Mouse (Mus musculus) kidney, embryonic 16.5 days (tissue): ENCODE results near the gene Olfr45. TPM values are rescaled to one million over a fixed set of nuclear protein-coding genes. Genes with fewer than 3 reads are reported as not detected.

Source experiments
- ATAC-seq: fragments of 200-750 bp; cut with Nextera tagmentation; 2 replicates; pipeline ENCODE4 v1.8.0; 2017; ENCODE audit warnings: moderate TSS enrichment; ENCODE audit not compliant: low FRiP score, low TSS enrichment
- H3K27ac ChIP-seq: fragments of 300-500 bp; sonication (generic); 2 replicates; pipeline ENCODE4 v1.5.1; 2014; ENCODE audit warnings: low read length
- H3K27me3 ChIP-seq: fragments of 300-500 bp; sonication (generic); 2 replicates; pipeline ENCODE4 v1.6.1; 2014; ENCODE audit warnings: low read length, control low read depth, mixed read lengths; ENCODE audit not compliant: insufficient read depth
- H3K36me3 ChIP-seq: fragments of 300-500 bp; sonication (generic); 2 replicates; pipeline ENCODE4 v1.6.1; 2014; ENCODE audit warnings: low read length, control low read depth, mixed read lengths; ENCODE audit not compliant: insufficient read depth
- H3K4me1 ChIP-seq: fragments of 300-500 bp; sonication (generic); 2 replicates; pipeline ENCODE4 v1.6.1; 2014; ENCODE audit warnings: low read length, control low read depth, mixed read lengths; ENCODE audit not compliant: insufficient read depth
- H3K4me2 ChIP-seq: fragments of 300-500 bp; sonication (generic); replicated peaks from 2 replicates; pipeline ENCODE4 v1.6.1; 2014; ENCODE audit warnings: low read depth, low read length
- H3K4me3 ChIP-seq: fragments of 300-500 bp; sonication (generic); 2 replicates; pipeline ENCODE4 v1.5.1; 2014; ENCODE audit warnings: mild to moderate bottlenecking, low read length
- H3K9ac ChIP-seq: fragments of 300-500 bp; sonication (generic); replicated peaks from 2 replicates; pipeline ENCODE4 v1.6.1; 2014; ENCODE audit warnings: low read length
- H3K9me3 ChIP-seq: fragments of 300-500 bp; sonication (generic); 2 replicates; pipeline ENCODE4 v1.6.1; 2016; ENCODE audit warnings: low read length, control low read depth
- WGBS: fragments of 180-500 bp; shearing (Covaris S2); extraction: QIAGEN DNeasy Blood & Tissue Kit; methylation state at CpG from one replicate; pipeline ENCODE4 v1.1.7; 2014; 5-methylcytosine and 5-hydroxymethylcytosine counted together
- polyA plus RNA-seq: library from polyadenylated mRNA; unstranded; fragments of >200 nt; fragmentation: Nextera tagmentation; extraction: Ambion mirVana; gene quantifications from 2 replicates; pipeline ENCODE4 v1.2.1, GENCODE M21; 2015

Olfr45 gene
- polyA plus RNA-seq, 1 experiment from 2014 or later, result not detected

DNA sequence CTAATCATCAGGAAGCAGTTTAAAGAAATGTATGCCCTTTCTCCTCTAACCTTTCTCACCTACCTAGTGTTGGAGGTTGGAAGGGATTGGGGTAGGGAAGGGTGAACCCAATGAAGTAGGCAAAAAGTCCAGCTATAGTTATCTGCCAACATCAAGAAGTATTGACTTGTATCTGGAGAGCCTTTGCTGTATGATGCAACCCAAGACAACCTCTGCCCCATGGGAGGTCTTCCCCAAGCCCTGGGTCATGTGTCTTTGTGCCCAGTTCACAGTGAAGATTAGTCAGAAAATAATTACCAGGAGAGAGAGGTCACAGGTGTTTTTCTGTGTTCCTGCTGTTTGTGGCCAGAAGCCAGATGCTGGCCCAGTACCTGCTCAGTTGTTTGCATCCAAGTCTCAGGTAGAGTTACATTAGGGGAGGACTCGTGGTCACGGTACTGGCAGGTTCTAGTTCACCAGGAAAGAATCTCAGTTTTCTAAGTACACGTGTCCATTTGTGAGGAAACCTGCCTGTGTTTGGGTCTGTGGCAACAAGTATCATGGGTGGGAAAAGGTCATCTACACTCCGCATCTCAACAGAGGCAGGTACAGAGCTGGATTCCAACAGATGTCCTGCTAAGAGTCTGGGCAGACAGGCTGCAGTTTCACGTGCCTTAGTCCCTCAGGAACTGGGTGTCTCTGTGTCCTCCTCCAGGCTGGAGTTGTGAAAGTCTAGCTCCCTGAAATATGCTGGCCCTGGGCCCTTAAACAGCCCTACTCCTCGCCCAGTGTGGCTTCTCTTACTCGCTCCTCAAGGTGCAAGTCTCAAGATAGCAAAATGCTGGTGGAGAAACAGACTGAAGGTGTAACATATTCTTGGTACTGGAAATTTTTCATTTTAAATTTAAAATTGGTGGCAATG lies 35.7 kb downstream of the Olfr45 start:
- Histone ChIP-seq H3K4me1 (no peaks in the 10 kb centered on the region), H3K4me2 (no peak overlapping the region), H3K9ac (no peak overlapping the region), H3K4me3 (no peak overlapping the region), H3K9me3 (no peaks in the 10 kb centered on the region), H3K27me3 (no peaks in the 10 kb centered on the region), H3K36me3 (no peaks in the 10 kb centered on the region), H3K27ac (no peak overlapping the region)
- ATAC-seq, result no peak
- 78% methylated on average over 7 of the region's 7 CpGs for WGBS

GRCm38 (mm10) chr7:140721095-140721494 lies 39.3 kb downstream of the Olfr45 start:
- H3K9me3 ChIP-seq, result no peaks in the 10 kb centered on the region
- no peaks in the 10 kb centered on the region for H3K36me3 ChIP-seq
- H3K4me2 ChIP-seq, result no peak overlapping the region
- H3K9ac ChIP-seq, result no peak overlapping the region
- no peaks in the 10 kb centered on the region for H3K4me1 ChIP-seq
- no peaks in the 10 kb centered on the region for H3K27me3 ChIP-seq
- H3K4me3 ChIP-seq, result no peak overlapping the region
- WGBS, result 73% methylated on average over 6 of the region's 6 CpGs
- no peak for ATAC-seq
- no peak overlapping the region for H3K27ac ChIP-seq

- Histone ChIP-seq H3K27me3 (no peaks in the 10 kb centered on the region), H3K4me1 (no peaks in the 10 kb centered on the region), H3K36me3 (no peaks in the 10 kb centered on the region), H3K4me2 (no peak overlapping the region), H3K9ac (no peak overlapping the region), H3K9me3 (no peaks in the 10 kb centered on the region), H3K27ac (no peak overlapping the region), H3K4me3 (no peak overlapping the region)
- no peak for ATAC-seq
These were observed 43.8 kb downstream of the Olfr45 start for GRCm38 (mm10) chr7:140725558-140725957.

DNA sequence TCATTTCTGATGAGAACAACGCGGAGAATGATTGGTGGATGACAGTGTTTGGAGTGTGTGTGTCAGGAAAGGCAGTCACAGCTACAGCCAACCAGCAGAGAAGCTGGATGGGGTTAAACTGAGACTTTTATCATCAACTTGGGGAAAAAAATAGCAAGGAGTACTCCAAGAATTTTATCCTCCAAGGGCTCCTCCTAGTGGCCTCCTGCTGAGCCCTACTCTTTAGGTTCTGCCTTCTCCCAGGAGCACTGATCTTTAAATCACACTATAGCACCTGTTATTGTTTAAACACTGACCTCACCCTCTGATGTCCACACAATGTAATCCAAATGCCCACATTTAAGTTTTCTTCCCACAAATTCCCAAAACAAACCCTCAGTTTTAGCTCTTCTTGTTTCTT lies 51.4 kb downstream of the Olfr45 start:
- no peak for ATAC-seq
- H3K4me2 ChIP-seq, result no peak overlapping the region
- 80% methylated on average over 2 of the region's 2 CpGs for WGBS

More for the DNA sequence above, 51.4 kb downstream of the Olfr45 start:
- Histone ChIP-seq H3K27ac (no peak overlapping the region), H3K9ac (no peak overlapping the region), H3K9me3 (no peaks in the 10 kb centered on the region), H3K36me3 (no peaks in the 10 kb centered on the region), H3K27me3 (no peaks in the 10 kb centered on the region), H3K4me1 (no peaks in the 10 kb centered on the region), H3K4me3 (no peak overlapping the region)

Other genes with a start within 250 kb of the Olfr45 start
- not detected in 2 replicates for gene Olfr533, start 218.6 kb upstream of the Olfr45 start, polyA plus RNA-seq
- gene Olfr535, start 197.7 kb upstream of the Olfr45 start, polyA plus RNA-seq, result not detected in 2 replicates
- gene Olfr536, start 174.6 kb upstream of the Olfr45 start, polyA plus RNA-seq, result not detected in 2 replicates
- not detected in 2 replicates for gene Olfr538, start 114.1 kb upstream of the Olfr45 start, polyA plus RNA-seq
- gene Olfr46, start 80.7 kb upstream of the Olfr45 start, polyA plus RNA-seq, result not detected in 2 replicates
- gene Olfr61, start 53.0 kb upstream of the Olfr45 start, polyA plus RNA-seq, result not detected in 2 replicates
- not detected in 2 replicates for gene Olfr53, start 35.5 kb upstream of the Olfr45 start, polyA plus RNA-seq
- not detected in 2 replicates for gene Olfr539, start 22.0 kb upstream of the Olfr45 start, polyA plus RNA-seq
- gene Olfr541, start 15.3 kb downstream of the Olfr45 start, polyA plus RNA-seq, result not detected in 2 replicates
- gene Cyp2e1, start 81.8 kb downstream of the Olfr45 start, polyA plus RNA-seq, result 1.4 and 1.8 TPM in 2 replicates
- 0.25 and 0.37 TPM in 2 replicates for gene Syce1, start 105.9 kb downstream of the Olfr45 start, polyA plus RNA-seq
- gene Zfp941, start 140.2 kb downstream of the Olfr45 start, polyA plus RNA-seq, result 1.4 and 1.6 TPM in 2 replicates
- gene Urah, start 153.1 kb downstream of the Olfr45 start, polyA plus RNA-seq, result 0.49 and 0.92 TPM in 2 replicates
- gene Scgb1c1, start 163.6 kb downstream of the Olfr45 start, polyA plus RNA-seq, result not detected in 2 replicates
- 0.12 TPM in 1 of 2 replicates, not detected in the other for gene Odf3, start 165.9 kb downstream of the Olfr45 start, polyA plus RNA-seq
- not detected in 2 replicates for gene Gm45785, start 174.4 kb downstream of the Olfr45 start, polyA plus RNA-seq
- 69.7 and 73.6 TPM in 2 replicates for gene Ric8a, start 175.0 kb downstream of the Olfr45 start, polyA plus RNA-seq
- 41.7 and 42.1 TPM in 2 replicates for gene Bet1l, start 175.6 kb downstream of the Olfr45 start, polyA plus RNA-seq
- gene Psmd13, start 200.0 kb downstream of the Olfr45 start, polyA plus RNA-seq, result 242 and 246 TPM in 2 replicates
- gene Sirt3, start 200.4 kb downstream of the Olfr45 start, polyA plus RNA-seq, result 41.5 and 42.6 TPM in 2 replicates
- gene Cox8b, start 218.5 kb downstream of the Olfr45 start, polyA plus RNA-seq, result 1.4 and 2.6 TPM in 2 replicates
- gene Nlrp6, start 239.0 kb downstream of the Olfr45 start, polyA plus RNA-seq, result 1.9 and 2.2 TPM in 2 replicates